Mouse (Mus musculus): ENCODE results near the gene Rab1a. TPM values are rescaled to one million over a fixed set of nuclear protein-coding genes. Genes with fewer than 3 reads are reported as not detected.

The Rab1a gene
- polyA plus RNA-seq, 1 experiment from 2014 or later, result 255 TPM

- H3K9me3 ChIP-seq (replicated peaks), result no peaks in the 10 kb centered on the region
- WGBS, result 82% methylated on average over 6 of the region's 6 CpGs
- H3K4me3 ChIP-seq (replicated peaks), result no peak overlapping the region
- 0 out of 2 replicates have a peak overlapping the region, but pooled peaks have one; percentile 37 for H3K27ac ChIP-seq
- no peak for ATAC-seq (replicated peaks; ENCODE audit: low FRiP score)
- H3K4me2 ChIP-seq, result no peak overlapping the region
- H3K9ac ChIP-seq, result no peak overlapping the region
- H3K27me3 ChIP-seq, result no peaks in the 10 kb centered on the region
- peaks cover 42% of the 10 kb centered on the region for H3K4me1 ChIP-seq
- H3K36me3 ChIP-seq, result peaks cover 79% of the 10 kb centered on the region
Measured at GRCm38 (mm10) chr11:20242366-20243056, 41.3 kb downstream of the Rab1a start.

GRCm38 (mm10) chr11:20243214-20243913 lies 42.1 kb downstream of the Rab1a start:
- peak; percentile 54 for ATAC-seq (replicated peaks; ENCODE audit: low FRiP score)
- H3K36me3 ChIP-seq, result peaks cover 72% of the 10 kb centered on the region
- 0 out of 2 replicates have a peak overlapping the region, but pooled peaks have one; percentile 37 for H3K27ac ChIP-seq
- H3K9ac ChIP-seq, result no peak overlapping the region
- WGBS, result 47% methylated on average over 9 of the region's 9 CpGs
- no peak overlapping the region for H3K4me3 ChIP-seq (replicated peaks)
- no peaks in the 10 kb centered on the region for H3K27me3 ChIP-seq
- H3K9me3 ChIP-seq (replicated peaks), result no peaks in the 10 kb centered on the region
- H3K4me1 ChIP-seq, result peaks cover 50% of the 10 kb centered on the region
- no peak overlapping the region for H3K4me2 ChIP-seq

DNA sequence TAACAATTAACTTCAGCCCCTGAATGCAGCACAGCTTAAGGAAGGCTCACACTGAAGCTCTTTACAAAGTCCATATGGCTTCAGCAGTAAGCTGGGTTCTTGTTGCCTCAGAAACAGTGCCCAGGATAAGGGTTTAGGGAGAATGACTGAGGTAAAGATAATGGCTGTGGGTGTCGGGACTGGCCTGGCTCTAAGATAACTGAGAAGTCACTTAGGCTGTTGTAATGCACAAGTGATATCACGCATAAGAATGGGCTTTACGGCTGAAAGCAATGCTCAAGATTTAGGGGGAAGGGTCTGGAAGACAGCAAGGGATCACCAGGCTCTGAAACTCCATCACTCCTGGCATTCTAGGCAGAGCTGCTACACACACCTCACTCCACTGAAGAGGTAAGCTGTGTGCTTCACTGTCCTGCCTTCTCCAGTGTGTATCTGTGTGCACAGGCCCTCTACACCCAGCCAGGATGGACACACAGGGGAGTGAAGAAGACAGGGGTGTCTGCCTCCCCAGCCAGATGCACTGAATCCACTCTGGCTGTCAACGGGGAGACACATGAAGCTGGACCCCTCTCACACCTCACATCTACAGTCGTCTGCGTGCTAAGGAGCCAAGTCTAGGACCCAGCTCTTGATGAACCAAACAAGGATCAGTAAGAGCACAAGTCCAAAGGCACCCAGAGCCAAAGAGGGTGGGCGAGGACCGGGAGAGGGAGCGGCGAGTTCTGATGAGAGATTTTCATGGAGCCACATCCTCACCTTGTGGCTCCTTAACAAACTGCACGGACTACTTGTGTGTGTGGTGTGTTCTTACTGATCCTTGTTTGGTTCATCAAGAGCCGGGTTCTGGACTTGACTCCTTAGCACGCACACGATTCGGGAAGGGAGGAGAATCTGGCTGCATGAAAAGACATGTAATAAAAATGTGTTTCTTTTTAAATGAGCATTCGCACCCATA lies 43.4 kb downstream of the Rab1a start:
- WGBS, result 84% methylated on average over 16 of the region's 16 CpGs
- no peak overlapping the region for H3K4me3 ChIP-seq (replicated peaks)
- H3K27ac ChIP-seq, result no peak overlapping the region
- H3K36me3 ChIP-seq, result peaks cover 59% of the 10 kb centered on the region
- H3K9me3 ChIP-seq (replicated peaks), result no peaks in the 10 kb centered on the region
- peaks cover 52% of the 10 kb centered on the region for H3K4me1 ChIP-seq
- no peaks in the 10 kb centered on the region for H3K27me3 ChIP-seq
- H3K9ac ChIP-seq, result no peak overlapping the region
- no peak overlapping the region for H3K4me2 ChIP-seq
- no peak for ATAC-seq (replicated peaks; ENCODE audit: low FRiP score)

DNA sequence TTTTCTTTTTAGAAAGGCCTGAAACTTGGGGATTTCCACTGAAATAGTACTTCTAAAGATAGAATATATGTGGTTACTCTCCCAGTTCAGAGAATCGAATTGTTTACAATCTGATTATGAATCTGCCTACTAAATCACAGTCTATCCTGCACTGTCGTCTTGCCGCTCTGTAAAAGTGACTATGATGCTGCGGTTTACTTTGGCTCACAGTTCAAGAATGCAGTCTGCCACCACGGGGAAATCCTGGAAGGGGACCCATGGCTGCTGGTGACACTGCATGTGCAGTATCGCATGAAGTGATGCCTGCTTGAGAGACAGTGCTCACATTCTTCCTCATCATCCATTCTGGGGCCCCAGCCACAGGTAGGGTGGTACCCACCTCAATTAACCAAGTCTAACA lies 44.1 kb downstream of the Rab1a start:
- Histone ChIP-seq H3K27me3 (no peaks in the 10 kb centered on the region), H3K27ac (no peak overlapping the region), H3K4me2 (no peak overlapping the region), H3K4me1 (peaks cover 54% of the 10 kb centered on the region), H3K4me3 (replicated peaks) (no peak overlapping the region), H3K9ac (no peak overlapping the region), H3K9me3 (replicated peaks) (no peaks in the 10 kb centered on the region), H3K36me3 (peaks cover 52% of the 10 kb centered on the region)
- ATAC-seq (replicated peaks; ENCODE audit: low FRiP score), result no peak
- WGBS, result 80% methylated on average over 6 of the region's 6 CpGs

DNA sequence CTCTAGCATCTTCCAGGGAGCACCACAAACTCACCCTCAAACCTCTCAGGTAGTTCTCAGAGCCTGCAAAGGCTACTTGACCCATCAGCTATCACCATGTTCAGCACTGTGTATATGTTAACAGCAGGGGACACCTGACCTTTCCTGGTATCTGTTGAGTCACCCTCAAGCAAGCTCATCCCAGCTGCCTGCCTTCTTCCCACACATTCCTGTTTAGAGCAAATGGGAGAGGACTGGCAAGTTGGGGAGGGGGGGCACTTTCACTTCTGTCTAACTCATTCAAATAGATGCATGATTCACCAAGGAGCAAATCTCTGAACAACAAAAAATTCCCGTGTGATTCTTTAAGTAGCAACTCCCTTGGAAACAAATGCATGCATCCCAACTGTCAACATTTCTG lies 45.4 kb downstream of the Rab1a start:
- ATAC-seq (replicated peaks; ENCODE audit: low FRiP score), result no peak
- peaks cover 57% of the 10 kb centered on the region for H3K4me1 ChIP-seq
- H3K27me3 ChIP-seq, result no peaks in the 10 kb centered on the region
- no peak overlapping the region for H3K9ac ChIP-seq
- H3K4me2 ChIP-seq, result 0 out of 2 replicates have a peak overlapping the region, but pooled peaks have one; percentile 78
- WGBS, result 76% methylated on average over 1 of the region's 1 CpGs
- no peaks in the 10 kb centered on the region for H3K9me3 ChIP-seq (replicated peaks)
- H3K36me3 ChIP-seq, result peaks cover 40% of the 10 kb centered on the region
- no peak overlapping the region for H3K4me3 ChIP-seq (replicated peaks)
- H3K27ac ChIP-seq, result no peak overlapping the region

- H3K4me2 ChIP-seq, result peak overlapping the region; percentile 78
- H3K9me3 ChIP-seq (replicated peaks), result no peaks in the 10 kb centered on the region
- H3K9ac ChIP-seq, result no peak overlapping the region
- no peak overlapping the region for H3K27ac ChIP-seq
- no peak overlapping the region for H3K4me3 ChIP-seq (replicated peaks)
- peaks cover 34% of the 10 kb centered on the region for H3K36me3 ChIP-seq
- ATAC-seq (replicated peaks; ENCODE audit: low FRiP score), result no peak
- H3K4me1 ChIP-seq, result peaks cover 57% of the 10 kb centered on the region
- no peaks in the 10 kb centered on the region for H3K27me3 ChIP-seq
- 80% methylated on average over 8 of the region's 8 CpGs for WGBS
Measured at GRCm38 (mm10) chr11:20247146-20247855, 46.1 kb downstream of the Rab1a start.

GRCm38 (mm10) chr11:20248277-20248676 lies 47.0 kb downstream of the Rab1a start:
- no peak for ATAC-seq (replicated peaks; ENCODE audit: low FRiP score)
- peak overlapping the region; percentile 88 for H3K9ac ChIP-seq
- peak overlapping the region; percentile 91 for H3K27ac ChIP-seq
- H3K36me3 ChIP-seq, result peaks cover 26% of the 10 kb centered on the region; the same call in 1 of the 2 replicates
- H3K4me2 ChIP-seq, result peak overlapping the region; percentile 78
- H3K4me1 ChIP-seq, result peaks cover 48% of the 10 kb centered on the region
- WGBS, result 10% methylated on average over 4 of the region's 4 CpGs
- no peaks in the 10 kb centered on the region for H3K27me3 ChIP-seq
- H3K4me3 ChIP-seq (replicated peaks), result peak overlapping the region; percentile 92
- no peaks in the 10 kb centered on the region for H3K9me3 ChIP-seq (replicated peaks)

- peak overlapping the region; percentile 88 for H3K9ac ChIP-seq
- 0% methylated on average over 37 of the region's 39 CpGs for WGBS
- peak overlapping the region; percentile 92 for H3K4me3 ChIP-seq (replicated peaks)
- ATAC-seq (replicated peaks; ENCODE audit: low FRiP score), result peak; percentile 78
- H3K27ac ChIP-seq, result peak overlapping the region; percentile 91
- H3K27me3 ChIP-seq, result no peaks in the 10 kb centered on the region
- peaks cover 44% of the 10 kb centered on the region for H3K4me1 ChIP-seq
- peak overlapping the region; percentile 78 for H3K4me2 ChIP-seq
- H3K9me3 ChIP-seq (replicated peaks), result no peaks in the 10 kb centered on the region
- peaks cover 24% of the 10 kb centered on the region; the same call in 1 of the 2 replicates for H3K36me3 ChIP-seq
Measured at GRCm38 (mm10) chr11:20248840-20249239, 47.6 kb downstream of the Rab1a start.

DNA sequence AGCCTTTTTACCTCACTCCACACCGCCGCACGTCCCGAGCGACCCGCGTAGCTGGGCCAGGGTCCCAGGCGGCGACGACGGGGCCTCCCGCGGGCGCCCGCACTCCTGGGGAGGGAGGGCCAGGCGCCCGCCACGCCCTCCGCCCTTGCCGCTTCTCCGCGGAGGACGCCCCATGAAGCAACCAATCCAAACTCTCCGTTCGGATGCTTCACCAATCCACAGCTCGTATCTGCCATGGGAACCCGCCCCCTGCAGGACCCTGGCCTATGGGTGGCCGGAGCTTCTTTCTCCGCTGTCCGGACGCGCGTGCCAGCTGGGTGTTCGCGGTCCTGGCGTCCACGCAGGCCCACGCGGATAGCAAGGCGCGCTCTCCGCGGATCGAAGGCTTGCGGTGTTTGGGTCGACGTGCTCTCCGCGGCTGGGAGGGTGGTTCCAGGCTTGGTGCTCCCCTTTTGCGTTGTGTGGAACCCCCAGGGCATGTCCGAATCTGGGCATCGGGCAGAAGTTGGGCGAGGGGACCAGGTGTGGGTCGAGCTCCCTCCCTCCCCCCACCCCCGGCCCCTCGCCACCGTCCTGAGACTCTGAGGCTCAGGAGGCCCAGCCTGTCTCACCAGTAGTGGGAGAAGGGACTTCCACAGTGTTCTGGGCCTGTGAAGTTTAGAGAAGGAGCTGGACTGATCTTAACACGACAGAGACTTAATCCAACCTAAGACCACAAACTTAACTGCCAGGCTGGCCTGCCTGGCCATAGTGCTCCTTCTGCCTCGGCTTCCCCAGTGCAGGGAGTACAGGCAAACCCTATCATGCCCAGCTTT lies 48.3 kb downstream of the Rab1a start, which contains the start of gene Cep68:
Gene Cep68, minus strand, starts transcription at position 134 of the 815 bp plus-strand sequence.
- Histone ChIP-seq H3K27ac (peak within 1 kb of the TSS; percentile 91), H3K36me3 (peaks cover 22% of the 10 kb centered on the region; the same call in 1 of the 2 replicates), H3K4me1 (peaks cover 38% of the 10 kb centered on the region), H3K4me3 (replicated peaks) (peak within 1 kb of the TSS; percentile 92), H3K9me3 (replicated peaks) (no peaks in the 10 kb centered on the region), H3K9ac (peak within 1 kb of the TSS; percentile 88), H3K4me2 (peak within 1 kb of the TSS; percentile 78), H3K27me3 (no peaks in the 10 kb centered on the region)
- under 1% methylated on average over 56 of the region's 59 CpGs for WGBS
- ATAC-seq (replicated peaks; ENCODE audit: low FRiP score), result peak; percentile 99

DNA sequence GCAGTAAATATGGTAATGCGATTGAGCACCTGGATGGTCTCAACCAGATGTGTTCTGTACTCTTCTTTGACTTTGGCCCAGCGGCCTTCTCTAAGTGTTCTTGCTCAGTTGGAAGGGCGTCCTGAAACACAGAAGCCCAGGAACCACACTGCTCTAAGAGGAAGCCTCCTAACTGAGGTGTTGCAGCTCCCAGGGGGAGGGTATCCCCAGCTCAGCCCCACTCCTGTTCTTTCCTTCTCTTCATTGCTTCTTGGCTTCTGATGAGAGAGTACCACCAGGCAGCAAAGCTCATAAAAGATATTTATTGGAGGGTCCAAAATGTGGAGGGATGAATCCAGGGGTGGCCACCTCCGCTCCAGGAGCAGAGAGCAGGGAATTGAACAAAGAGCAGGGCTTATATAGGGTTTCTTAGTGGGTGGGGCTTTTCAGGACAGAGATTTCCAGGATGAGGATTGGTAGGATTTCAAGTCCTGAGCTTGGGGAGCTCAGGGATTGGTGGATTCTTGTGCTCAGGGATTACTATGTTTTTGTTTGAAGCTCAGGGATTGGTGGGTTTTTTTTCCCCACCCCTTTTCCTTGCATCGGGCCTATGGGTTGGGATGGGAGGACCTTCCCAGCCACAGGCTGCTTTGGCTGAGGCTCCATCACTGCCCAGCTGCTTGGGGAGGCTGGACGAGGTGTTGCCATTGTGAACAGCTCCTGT lies 49.4 kb downstream of the Rab1a start:
- H3K27me3 ChIP-seq, result no peaks in the 10 kb centered on the region
- H3K27ac ChIP-seq, result no peak overlapping the region
- H3K4me2 ChIP-seq, result peak overlapping the region; percentile 78; the same call in 1 of the 2 replicates
- H3K4me1 ChIP-seq, result peaks cover 30% of the 10 kb centered on the region
- H3K9ac ChIP-seq, result no peak overlapping the region
- WGBS, result 82% methylated on average over 6 of the region's 6 CpGs
- ATAC-seq (replicated peaks; ENCODE audit: low FRiP score), result no peak
- H3K9me3 ChIP-seq (replicated peaks), result no peaks in the 10 kb centered on the region
- peaks cover 13% of the 10 kb centered on the region; the same call in 1 of the 2 replicates for H3K36me3 ChIP-seq
- no peak overlapping the region; the same call in 1 of the 2 replicates for H3K4me3 ChIP-seq (replicated peaks)
